Mouse (Mus musculus) limb, embryonic 14.5 days (tissue): Measurements from ENCODE around the gene Zfp385c. TPM values are rescaled to one million over a fixed set of nuclear protein-coding genes. Genes with fewer than 3 reads are reported as not detected.

ENCODE experiments used
- ATAC-seq: fragments of 200-750 bp; cut with Nextera tagmentation; 2 replicates; pipeline ENCODE4 v1.8.0; 2017; ENCODE audit warnings: low read depth, moderate number of reproducible peaks, moderate TSS enrichment; ENCODE audit not compliant: low FRiP score
- DNase-seq: peaks from one replicate; pipeline ENCODE4 v3.0.0-alpha.2; 2015; ENCODE audit warnings: low spot score
- H3K27ac ChIP-seq: fragments of 300-500 bp; sonication (generic); replicated peaks from 2 replicates; pipeline ENCODE4 v1.5.1; 2014; ENCODE audit warnings: low read depth, mild to moderate bottlenecking, low read length, moderate library complexity, mixed read lengths
- H3K27me3 ChIP-seq: fragments of 300-500 bp; sonication (generic); 2 replicates; pipeline ENCODE4 v1.6.1; 2014; ENCODE audit warnings: low read length, mixed read lengths; ENCODE audit not compliant: control insufficient read depth, insufficient read depth
- H3K36me3 ChIP-seq: fragments of 300-500 bp; sonication (generic); 2 replicates; pipeline ENCODE4 v1.6.1; 2014; ENCODE audit warnings: mild to moderate bottlenecking, low read length, moderate library complexity, mixed read lengths; ENCODE audit not compliant: control insufficient read depth, insufficient read depth
- H3K4me1 ChIP-seq: fragments of 300-500 bp; sonication (generic); 2 replicates; pipeline ENCODE4 v1.6.1; 2014; ENCODE audit warnings: antibody characterized with exemption, low read length, mixed read lengths; ENCODE audit not compliant: control insufficient read depth, insufficient read depth
- H3K4me2 ChIP-seq: fragments of 300-500 bp; sonication (generic); replicated peaks from 2 replicates; pipeline ENCODE4 v1.6.1; 2014; ENCODE audit warnings: low read depth, mild to moderate bottlenecking, low read length, moderate library complexity; ENCODE audit not compliant: severe bottlenecking
- H3K4me3 ChIP-seq: fragments of 300-500 bp; sonication (generic); replicated peaks from 2 replicates; pipeline ENCODE4 v1.5.1; 2014; ENCODE audit warnings: low read length
- H3K9ac ChIP-seq: fragments of 300-500 bp; sonication (generic); 2 replicates; pipeline ENCODE4 v1.6.1; 2014; ENCODE audit warnings: mild to moderate bottlenecking, low read depth, low read length, moderate library complexity; ENCODE audit not compliant: severe bottlenecking
- H3K9me3 ChIP-seq: fragments of 300-500 bp; sonication (generic); 2 replicates; pipeline ENCODE4 v1.6.1; 2016; ENCODE audit warnings: low read length; ENCODE audit not compliant: control insufficient read depth
- POLR2A ChIP-seq: fragments of 200-500 bp; IDR thresholded peaks from 2 replicates; pipeline ENCODE4 v1.8.0; 2012; ENCODE audit warnings: inconsistent platforms, mild to moderate bottlenecking, moderate library complexity, borderline replicate concordance; ENCODE audit not compliant: insufficient read depth, insufficient read length; ENCODE audit errors: extremely low read depth
- WGBS: fragments of 180-500 bp; shearing (Covaris S2); extraction: QIAGEN DNeasy Blood & Tissue Kit; methylation state at CpG from one replicate; pipeline ENCODE4 v1.1.7; 2014; 5-methylcytosine and 5-hydroxymethylcytosine counted together
- polyA plus RNA-seq, 2 experiments: library from polyadenylated mRNA; depleted of rRNA in 1 of 2; stranded (reverse) in 1 of 2; unstranded in 1 of 2; fragments of >200 nt; fragmentation: Nextera tagmentation in 1 of 2; extraction: Ambion mirVana in 1 of 2; gene quantifications; 2 replicates each; pipeline versions ENCODE4 v1.2.1 to v1.2.3; 2012 to 2014

Gene Zfp385c
- polyA plus RNA-seq, 2 experiments: 0.72 to 6.4 TPM

DNA sequence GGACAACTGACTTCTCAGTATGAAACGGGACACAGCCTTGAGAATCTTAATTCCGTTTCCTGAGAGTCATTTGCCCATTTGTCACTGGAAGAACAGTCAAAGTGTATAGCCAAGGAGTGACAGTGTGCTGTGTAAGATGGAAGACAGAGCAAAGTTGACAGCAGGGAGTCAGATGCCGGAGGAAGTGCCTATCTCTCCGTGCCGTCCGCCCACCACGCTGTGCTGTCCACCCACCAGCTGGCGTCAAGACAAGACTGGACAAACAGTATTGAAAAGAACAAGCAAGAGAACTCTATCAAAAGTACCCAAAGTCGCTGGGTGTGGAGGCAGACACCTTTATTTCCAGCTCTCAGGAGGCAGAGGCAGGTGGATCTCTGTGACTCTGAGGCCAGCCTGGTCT lies 89.1 kb downstream of the Zfp385c start:
- no peak overlapping the region for H3K9ac ChIP-seq
- 95% methylated on average over 9 of the region's 9 CpGs for whole genome bisulfite sequencing
- H3K4me2 ChIP-seq: no peak overlapping the region
- no peak for DNase-seq
- peaks cover 44% of the 10 kb centered on the region for H3K36me3 ChIP-seq
- no peak overlapping the region for H3K27ac ChIP-seq
- no peaks in the 10 kb centered on the region for H3K9me3 ChIP-seq
- H3K27me3 ChIP-seq: no peaks in the 10 kb centered on the region
- no peaks in the 10 kb centered on the region for H3K4me1 ChIP-seq
- no peak overlapping the region for H3K4me3 ChIP-seq
- no peak for ATAC-seq
- no peak for TF ChIP-seq POLR2A

DNA sequence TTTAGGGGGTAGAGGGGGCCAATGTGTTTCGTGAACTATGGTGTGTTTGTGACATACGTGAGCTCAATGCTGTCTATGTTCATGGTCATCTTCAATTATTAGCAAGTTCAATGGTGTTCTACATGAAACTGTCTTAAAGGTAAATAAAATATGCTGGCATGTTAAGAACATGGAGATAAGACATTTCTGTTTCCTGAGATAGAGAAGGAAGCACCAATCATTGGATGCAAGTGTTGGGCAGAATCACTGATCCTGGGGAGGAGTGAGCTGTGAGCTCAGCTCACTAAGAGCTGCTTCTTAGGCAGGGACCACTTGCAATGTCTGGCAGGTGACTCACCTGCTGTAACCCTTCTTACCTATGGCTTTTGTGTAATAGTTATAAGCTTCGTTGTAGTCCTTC lies 90.9 kb downstream of the Zfp385c start:
- no peak overlapping the region for H3K4me3 ChIP-seq
- no peak for TF ChIP-seq POLR2A
- no peak overlapping the region for H3K9ac ChIP-seq
- peaks cover 54% of the 10 kb centered on the region for H3K36me3 ChIP-seq
- ATAC-seq (no peak), DNase-seq (no peak)
- no peaks in the 10 kb centered on the region for H3K9me3 ChIP-seq
- no peaks in the 10 kb centered on the region for H3K27me3 ChIP-seq
- no peaks in the 10 kb centered on the region for H3K4me1 ChIP-seq
- no peak overlapping the region for H3K27ac ChIP-seq
- WGBS: 90% methylated on average over 3 of the region's 3 CpGs
- no peak overlapping the region for H3K4me2 ChIP-seq

DNA sequence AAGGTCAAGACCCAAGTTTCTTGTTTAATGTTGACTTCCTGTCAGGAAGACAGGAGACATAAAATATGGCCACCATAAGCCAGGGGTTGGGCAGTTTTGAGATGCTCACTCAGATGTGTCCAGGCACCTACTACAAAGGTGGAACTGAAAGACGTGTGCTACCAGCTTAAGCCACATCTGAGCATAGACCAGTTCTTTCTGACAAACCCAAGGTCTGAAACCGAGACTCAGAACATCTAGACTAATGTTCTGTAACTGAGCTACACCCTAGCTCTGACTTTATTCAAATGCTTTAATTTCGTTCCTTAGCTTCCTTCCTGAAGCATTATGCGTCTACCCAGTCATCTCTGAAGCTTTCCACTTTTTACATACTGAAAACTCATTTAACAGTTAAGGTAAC lies 94.2 kb downstream of the Zfp385c start:
- Histone ChIP-seq H3K9me3 (no peaks in the 10 kb centered on the region), H3K27ac (no peak overlapping the region), H3K36me3 (peaks cover 82% of the 10 kb centered on the region), H3K4me1 (no peaks in the 10 kb centered on the region), H3K9ac (no peak overlapping the region), H3K4me3 (no peak overlapping the region), H3K27me3 (no peaks in the 10 kb centered on the region), H3K4me2 (no peak overlapping the region)
- ATAC-seq (no peak), DNase-seq (no peak)
- WGBS: 81% methylated on average over 4 of the region's 4 CpGs
- TF ChIP-seq POLR2A: no peak

DNA sequence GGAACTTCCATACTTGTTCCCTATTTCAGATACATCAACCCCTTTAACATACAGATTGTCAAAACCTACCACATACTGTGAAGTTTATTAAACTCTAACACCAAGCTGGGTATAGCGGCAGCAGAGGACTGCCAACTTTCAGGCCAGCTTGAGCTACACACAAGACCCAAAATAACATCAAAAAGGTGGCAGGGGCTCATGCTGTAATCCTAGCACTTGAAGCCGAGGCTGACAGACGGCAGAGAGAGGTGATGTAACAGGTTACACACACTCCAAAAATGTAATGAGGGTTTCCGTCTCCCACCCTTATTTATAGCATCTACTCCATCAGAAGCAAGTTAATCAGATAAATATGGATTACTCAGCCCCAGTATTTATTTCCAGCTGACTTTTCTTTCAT lies 96.7 kb downstream of the Zfp385c start:
- H3K36me3 ChIP-seq: peaks cover 99% of the 10 kb centered on the region
- WGBS: 64% methylated on average over 4 of the region's 4 CpGs
- H3K4me2 ChIP-seq: no peak overlapping the region
- no peaks in the 10 kb centered on the region for H3K4me1 ChIP-seq
- H3K4me3 ChIP-seq: no peak overlapping the region
- ATAC-seq: no peak
- H3K9ac ChIP-seq: no peak overlapping the region
- H3K9me3 ChIP-seq: no peaks in the 10 kb centered on the region
- DNase-seq: no peak
- no peak for TF ChIP-seq POLR2A
- H3K27ac ChIP-seq: no peak overlapping the region
- no peaks in the 10 kb centered on the region for H3K27me3 ChIP-seq

DNA sequence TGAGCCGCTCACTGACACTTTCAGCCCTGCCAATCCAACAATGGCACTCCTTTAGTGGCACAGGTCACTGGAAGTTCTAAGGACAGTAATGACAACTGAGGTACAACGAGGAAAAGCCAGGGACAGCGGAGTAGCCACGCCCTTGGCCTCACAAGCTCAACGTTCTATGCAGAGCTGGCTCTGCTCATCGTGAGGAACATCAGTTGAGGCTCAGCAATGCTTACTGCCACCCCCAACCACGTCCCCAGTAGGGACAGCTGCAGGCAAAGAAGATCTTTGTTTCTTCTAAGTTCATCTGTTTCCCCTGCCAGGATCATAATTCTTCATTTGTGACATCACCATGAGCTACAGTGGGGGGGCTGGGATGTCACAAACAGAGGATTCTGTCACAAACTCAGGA lies 97.6 kb downstream of the Zfp385c start:
- H3K4me3 ChIP-seq: no peak overlapping the region
- 92% methylated on average over 7 of the region's 7 CpGs for WGBS
- no peaks in the 10 kb centered on the region for H3K9me3 ChIP-seq
- no peak for DNase-seq
- no peaks in the 10 kb centered on the region for H3K27me3 ChIP-seq
- no peaks in the 10 kb centered on the region for H3K4me1 ChIP-seq
- no peak overlapping the region for H3K4me2 ChIP-seq
- peaks cover 98% of the 10 kb centered on the region for H3K36me3 ChIP-seq
- no peak for TF ChIP-seq POLR2A
- ATAC-seq: no peak
- H3K9ac ChIP-seq: no peak overlapping the region
- no peak overlapping the region for H3K27ac ChIP-seq
